Mouse (Mus musculus) stomach, postnatal 0 days (tissue): ENCODE data around the gene Ift43.

Experiments used
- CTCF ChIP-seq: IDR thresholded peaks from 2 replicates; pipeline ENCODE4 v1.5.1; 2016; ENCODE audit warnings: antibody characterized with exemption, low read depth, mild to moderate bottlenecking, moderate library complexity
- EP300 ChIP-seq: optimal IDR thresholded peaks from 2 replicates; pipeline ENCODE3; 2016; ENCODE audit warnings: antibody characterized with exemption

DNA sequence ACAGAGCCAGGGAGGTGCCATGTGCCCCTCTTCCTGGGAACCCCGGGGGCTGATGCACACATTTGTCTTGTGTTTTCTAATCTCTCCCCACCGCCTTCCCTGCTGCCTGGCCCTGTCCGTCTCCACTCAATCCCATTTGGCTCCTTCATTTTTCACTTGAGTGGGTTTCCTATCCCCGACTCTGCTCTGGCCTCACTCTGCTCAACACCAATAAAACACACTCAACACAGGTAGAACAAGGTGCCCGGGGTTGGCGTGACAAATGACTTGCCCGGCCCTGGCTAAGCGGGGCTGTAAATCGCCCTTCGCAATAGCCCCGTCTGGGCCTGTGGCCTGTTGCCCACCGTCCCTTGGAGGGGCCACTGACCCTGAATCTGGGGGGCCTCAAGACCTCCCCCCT lies 92.0 kb downstream of the Ift43 start:
- TF ChIP-seq CTCF (no peak), EP300 (no peak)
